Mouse (Mus musculus): ENCODE data around the gene Gm20388.

Gm20388 gene

DNA sequence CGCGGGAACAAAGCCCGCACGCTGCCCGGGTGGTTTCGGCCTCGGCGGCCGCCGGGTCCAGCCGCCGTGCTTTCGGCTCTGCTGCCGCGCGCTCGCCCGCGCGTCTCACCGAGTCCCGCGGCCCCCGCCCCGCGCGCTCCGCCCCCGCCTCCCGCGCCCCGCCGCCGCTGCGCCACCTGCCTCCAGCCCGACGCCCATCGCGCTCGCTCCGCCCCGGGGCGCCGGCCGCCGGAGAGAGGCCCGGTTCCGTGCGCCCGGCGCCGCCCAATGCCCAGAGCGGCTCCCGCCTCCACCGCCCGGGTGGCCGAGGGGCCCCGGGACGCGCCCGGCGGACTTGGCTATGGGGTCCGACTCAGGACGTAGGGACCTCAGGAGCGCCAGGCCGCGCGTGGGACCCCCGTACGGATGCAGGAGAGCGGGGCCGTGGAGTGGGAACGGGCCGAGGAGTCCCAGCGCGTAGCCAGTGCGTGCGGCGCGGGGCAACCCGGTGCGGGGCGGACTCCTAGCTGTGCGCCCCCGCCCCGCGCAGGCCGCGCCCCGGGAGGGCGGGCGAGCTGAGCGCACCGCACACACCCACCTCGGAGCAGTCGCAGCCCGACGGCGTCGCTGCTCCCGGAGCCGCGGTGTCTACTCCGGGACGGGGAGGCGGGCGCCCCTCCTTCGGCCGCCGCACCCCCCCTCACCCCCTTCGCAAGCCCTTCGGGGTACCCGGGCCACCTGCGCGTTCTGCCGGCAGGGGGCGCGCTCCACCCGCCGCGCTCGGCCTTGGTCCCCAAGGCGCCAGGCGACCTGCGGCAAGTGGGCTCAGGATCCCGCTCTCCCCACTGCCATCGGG lies 2767.6 kb downstream of the Gm20388 start:
- DNase-seq (ENCODE audit: inconsistent ontology term) = peak; percentile 59

DNA sequence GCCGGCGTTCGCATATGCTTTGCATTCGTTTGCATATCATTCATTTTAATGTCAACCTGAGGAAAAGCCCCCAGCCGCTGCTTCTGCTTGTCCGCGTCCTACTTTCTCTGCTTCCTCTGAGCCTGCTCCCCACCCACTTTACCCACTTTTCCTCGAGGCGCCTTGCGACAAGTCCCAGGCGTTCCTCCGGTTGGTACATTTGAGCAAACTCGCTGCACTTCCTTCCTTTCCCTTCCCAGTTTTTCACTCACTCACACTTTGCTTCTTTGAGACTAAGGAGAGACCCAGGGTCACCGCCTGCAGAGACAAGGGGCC lies 2768.2 kb downstream of the Gm20388 start:
- no peak for DNase-seq (ENCODE audit: inconsistent ontology term)

DNA sequence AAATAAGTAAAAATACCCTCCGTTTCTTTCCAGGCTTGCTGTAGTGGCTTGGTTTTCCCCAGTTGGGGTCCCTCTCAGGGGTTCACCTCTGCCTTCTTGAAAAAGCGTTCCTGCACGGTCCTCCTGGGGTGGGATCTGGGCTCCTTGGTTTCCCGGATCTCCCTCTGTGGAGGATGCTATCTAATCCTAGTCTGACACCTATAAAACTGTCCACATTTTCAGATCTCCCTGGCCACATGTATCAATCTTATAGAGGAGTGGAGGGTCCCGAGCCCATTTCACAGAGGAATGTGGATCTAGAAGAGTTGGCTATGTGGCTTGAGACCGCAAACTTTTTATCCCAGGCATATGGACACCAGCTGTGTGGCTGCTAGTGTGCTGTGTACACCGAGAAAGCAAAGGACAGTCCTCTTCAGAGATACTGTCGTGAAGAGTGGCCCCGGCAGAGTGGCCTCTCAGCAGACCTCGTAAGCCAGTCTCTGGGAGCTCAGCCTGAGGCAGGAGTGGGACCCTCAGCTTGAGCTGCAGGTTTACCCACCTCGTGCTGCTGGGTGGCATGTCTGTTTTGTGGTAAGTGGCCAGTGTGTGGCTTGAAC lies 2768.8 kb downstream of the Gm20388 start:
- no peak for DNase-seq (ENCODE audit: inconsistent ontology term)

DNA sequence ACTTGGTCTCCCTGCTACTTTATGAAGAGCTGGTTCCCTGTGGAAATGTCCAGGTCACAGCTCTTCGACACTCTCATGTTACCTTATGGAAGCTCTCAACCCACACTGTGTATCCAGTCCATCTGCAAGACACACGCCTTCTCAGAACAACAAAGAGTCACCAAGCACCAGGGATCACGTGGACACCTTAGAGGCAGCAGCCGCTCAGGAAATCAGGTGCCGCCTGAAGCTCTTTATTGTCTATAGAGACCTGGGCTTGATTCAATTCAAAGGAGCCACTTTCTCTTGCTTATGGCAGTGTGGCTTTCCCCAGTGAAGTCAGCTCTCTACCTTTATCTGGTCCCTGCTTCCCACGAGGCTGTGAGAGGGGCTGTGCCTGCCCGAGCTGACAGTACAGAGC lies 2769.5 kb downstream of the Gm20388 start:
- DNase-seq (ENCODE audit: inconsistent ontology term) = no peak

DNA sequence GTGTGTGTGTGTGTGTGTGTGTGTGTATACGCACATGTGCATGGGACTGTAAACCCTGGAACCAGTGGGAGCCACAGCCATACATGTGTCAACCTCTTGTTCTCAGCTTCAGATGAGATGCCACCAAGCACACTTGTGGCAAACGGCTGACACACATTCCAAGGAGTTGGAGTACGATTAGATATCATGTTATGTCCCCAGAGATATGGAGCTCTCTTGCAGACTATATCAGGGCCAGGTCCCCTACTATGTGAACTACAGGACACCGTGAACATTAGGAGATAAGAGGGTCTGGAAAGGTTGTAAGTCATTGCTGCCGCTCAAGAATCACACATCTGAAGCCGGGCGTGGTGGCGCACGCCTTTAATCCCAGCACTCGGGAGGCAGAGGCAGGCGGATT lies 2772.2 kb downstream of the Gm20388 start:
- DNase-seq (ENCODE audit: inconsistent ontology term) = no peak

DNA sequence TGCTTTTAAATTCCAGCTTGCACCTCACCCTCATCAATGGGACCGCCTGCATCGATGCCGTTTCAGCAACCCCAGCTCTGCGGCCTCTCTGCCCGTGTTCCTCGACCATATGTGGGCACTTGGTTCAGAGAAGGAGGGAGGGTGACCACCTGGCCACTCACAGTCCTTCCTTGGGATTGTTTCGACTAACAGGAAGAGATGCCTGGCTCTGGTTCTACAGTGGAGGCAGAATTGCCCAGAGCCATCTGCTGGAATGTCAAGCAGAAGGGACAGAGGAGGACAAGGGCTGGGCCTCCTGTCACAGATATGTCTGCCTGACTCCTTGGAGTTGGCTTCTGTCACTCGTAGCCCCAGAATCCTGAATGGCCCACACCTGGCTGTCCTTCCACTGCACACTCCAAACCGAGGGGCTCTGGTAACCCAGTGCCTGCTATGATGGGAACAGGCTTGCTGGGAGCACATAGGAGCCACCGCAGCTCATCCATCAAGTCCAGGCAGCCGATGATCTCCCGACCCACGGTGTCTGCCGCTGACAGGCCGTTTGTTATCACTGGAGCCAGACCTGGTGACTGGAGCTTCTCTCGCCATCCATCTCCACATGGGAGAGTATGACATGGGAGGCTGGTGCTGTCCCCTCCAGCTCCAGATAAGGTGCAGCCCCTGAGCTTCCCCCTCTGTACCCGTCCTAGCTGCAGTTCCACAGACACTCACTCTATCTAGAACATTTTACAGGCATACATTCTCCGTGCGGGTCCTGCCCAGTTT lies 2774.6 kb downstream of the Gm20388 start:
- DNase-seq (ENCODE audit: inconsistent ontology term) = no peak

DNA sequence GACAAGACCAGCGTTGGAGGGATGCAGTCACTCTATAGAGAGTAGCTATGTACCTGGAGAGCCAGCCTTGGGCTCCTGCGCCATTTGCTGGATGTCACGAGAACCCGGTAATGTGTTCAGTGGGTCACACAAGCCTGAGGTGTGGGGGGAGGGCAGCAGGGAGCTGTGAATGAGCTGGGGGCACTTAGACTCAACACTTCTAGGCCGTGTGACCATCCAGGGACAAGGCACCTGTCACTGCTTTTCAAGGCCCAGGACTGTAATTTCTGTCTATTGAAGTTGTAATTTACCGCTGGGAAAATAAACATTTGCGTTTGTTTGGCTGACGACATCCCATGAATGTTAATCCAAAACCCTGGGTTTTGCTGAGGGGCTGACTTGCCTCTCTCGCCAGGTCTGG lies 2776.2 kb downstream of the Gm20388 start:
- no peak for DNase-seq (ENCODE audit: inconsistent ontology term)

DNA sequence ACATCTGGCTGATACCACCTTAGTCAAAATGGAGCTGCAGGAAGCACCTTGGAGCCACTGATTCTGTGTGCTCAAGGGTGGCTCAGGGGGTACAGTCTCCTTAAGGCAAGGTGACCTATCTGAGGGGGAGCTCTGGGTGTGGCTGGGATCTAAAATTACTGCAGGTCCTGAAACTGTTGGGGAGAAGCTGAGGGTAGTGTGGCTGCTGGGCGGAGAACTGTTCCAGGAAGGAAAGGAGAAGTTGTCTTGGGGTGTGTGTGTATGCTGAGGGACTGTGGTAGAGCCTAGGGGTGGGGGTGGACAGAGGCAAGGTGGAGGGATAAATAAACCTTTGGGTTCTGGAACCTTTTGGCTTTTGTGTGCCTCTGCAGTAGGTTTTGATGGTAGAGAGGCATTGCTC lies 2778.7 kb downstream of the Gm20388 start:
- DNase-seq (ENCODE audit: inconsistent ontology term) = no peak

DNA sequence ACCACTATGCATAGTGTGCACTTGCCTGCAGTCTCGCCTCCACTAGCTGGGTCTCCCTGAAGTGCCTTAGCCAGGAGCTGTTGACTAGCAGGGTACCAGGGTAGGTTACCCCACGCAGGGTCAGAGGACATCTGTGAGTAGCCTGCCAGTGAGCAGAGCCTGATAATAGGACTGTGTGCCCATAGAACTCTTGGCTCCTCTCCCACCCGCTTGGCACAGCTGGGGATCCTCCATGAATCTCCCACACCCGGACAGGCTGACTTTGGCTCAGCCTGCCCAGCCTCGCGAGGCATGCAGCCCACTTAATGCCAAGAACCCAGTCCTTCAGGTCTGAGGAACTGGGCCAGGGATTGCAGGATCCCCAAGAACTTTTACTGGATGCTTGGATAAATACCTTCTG lies 2780.4 kb downstream of the Gm20388 start:
- peak; percentile 58 for DNase-seq (ENCODE audit: inconsistent ontology term)

DNA sequence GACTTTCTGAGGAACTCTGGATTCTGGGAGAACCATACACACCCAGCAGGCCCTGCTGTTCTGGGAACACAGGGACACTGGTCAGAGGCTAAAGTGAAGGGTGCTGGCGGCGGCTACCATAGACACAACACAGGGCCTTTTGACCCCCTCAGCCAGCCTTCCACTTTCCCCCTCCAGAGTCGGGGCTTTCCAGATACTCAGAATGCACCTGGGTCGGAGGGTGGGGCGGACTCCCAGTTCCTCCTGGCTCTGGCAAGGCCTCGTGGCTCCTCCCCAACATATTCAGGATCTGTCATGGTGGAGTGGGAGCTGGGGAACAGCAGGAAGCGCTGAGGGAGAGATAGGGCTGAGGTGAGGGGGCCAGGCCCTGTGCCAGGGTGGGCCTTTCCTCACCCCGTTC lies 2781.5 kb downstream of the Gm20388 start:
- DNase-seq (ENCODE audit: inconsistent ontology term) = no peak

DNA sequence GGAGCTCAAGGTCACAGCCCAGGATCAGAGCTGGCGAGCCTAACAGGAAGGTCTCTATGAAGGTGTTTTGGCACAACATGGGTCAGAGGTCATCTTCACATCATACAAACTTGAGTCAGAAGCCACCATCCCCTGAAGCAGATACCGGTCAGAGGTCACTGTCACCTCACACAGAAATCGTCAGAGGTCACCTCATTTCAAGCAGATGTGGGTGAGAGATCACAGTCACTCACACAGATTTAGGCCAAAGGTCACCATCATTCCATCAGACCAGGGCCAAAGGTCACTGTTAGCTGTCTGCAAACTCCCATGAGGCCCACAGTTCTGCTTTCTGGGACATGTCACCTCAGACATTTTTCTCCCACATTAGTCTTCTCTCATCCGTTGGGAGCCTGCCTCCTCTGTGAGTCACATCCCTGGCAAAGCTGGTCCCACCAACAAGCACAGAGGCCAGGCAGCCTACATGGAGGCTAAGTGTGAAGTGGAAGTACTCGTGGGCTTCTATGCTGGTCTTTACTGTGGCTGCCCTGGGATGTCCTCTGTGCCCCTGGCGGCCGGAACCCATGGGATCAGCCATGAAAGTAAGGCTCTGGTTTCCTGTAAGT lies 2784.9 kb downstream of the Gm20388 start:
- DNase-seq (ENCODE audit: inconsistent ontology term) = peak; percentile 19

DNA sequence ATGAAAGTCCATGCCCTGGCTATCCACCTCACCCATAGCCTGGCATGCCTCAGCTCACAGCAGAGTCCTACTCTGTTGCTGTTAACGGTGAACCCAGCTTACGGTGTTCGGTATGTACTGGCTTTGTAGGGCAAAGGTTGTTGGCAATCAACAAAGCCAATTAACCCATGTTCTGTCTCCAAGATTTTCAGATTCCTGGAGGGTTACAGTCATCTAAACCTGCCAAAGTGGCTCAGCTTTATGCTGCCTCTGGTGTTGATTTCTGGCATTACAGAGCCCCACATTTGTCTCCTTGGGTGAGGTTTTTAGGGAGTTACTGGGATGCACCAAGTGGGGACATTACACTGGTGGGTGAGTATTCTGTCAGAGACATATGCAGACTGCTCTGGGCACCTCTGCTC lies 2786.5 kb downstream of the Gm20388 start:
- DNase-seq (ENCODE audit: inconsistent ontology term) = peak; percentile 27

DNA sequence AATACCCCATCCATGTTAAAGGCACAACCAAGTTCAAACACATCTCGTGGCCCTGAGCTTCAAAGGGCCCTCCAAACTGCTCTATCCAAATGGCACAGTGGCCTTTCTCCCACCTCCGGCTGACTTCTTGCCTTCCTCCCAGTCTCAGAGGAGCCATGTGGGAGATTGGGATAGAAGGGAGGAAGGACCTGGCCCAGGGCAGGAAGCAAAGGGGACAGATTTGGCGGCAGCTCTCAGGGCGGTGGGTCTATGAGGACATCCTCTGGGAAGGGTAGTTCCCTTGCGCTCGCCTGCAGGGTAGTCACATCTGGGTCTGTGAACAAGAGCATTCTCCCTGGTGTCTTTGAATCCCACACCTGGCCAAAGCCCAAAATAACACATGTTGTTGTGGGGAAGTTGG lies 2786.9 kb downstream of the Gm20388 start:
- no peak for DNase-seq (ENCODE audit: inconsistent ontology term)

DNA sequence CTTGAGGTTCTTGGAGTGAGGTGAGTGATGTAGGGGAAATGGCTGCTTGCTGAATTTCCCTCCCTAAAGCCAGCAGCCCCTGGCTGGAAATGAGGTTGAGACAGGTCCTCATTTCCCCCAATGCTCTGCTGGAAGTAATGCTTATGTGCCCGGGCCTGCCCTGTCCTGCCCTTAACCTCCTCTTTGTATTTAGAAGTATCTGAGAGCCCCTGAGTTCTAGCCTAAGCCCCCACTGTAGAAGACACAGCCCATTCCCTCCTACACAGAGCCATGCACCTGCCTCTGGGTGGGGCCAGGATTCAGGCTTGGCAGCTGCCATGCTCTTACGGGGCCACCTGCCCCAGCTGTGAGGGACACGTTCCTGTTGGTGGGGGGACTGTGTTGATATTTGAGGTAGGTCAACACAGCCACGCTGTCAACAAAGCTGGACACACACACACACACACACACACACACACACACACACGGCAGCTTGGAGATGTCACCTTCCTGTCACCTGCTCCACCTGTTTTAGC lies 2787.7 kb downstream of the Gm20388 start:
- no peak for DNase-seq (ENCODE audit: inconsistent ontology term)

DNA sequence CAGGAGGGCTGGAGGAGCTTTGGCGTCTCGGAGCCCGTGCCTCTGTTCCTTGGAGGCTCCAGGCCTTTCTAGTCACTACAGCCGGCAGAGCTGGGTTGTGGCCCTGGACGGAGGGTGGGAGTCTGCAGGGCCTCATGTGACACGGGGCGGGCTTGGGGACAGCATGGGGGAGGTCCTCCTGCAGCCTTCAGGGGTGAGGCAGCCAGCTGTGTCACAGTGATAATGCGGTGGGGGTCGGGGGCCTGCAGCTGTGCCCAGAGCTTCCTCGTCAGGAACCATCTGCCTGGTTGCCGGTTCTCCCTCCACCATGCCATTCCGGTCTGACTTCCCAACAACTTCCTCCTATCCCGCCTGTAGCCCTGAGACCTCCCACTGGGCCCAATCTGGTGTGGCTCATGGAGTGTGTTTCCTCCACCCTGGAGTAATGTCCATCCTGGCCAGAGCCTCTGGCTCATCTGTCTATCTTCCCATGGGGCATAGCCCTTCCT lies 2788.4 kb downstream of the Gm20388 start, which contains the start of gene Cbfa2t3:
TSS of gene Cbfa2t3 (minus strand) at position 105 of the 488 bp plus-strand sequence.
- DNase-seq (ENCODE audit: inconsistent ontology term) = no peak

DNA sequence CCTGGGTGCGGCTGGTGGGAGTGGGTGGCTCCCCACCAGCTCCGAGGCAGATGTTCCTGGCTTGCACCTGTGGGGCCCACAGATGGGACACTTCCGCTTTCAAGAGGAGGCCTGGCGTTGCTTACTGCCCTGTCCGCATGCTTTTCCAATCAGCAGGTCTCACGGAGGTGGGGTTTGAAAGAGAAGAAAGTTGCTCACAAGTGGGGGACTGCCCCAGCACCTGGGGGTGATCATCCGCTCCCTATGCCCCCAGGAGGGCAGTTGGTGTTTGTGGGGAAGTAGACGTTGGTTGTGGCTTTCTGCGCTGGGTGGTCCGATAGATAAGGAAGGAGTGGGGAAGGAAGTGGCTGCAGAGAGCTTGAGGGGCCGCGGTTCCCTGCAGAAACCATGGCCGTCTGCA lies 2790.0 kb downstream of the Gm20388 start:
- no peak for DNase-seq (ENCODE audit: inconsistent ontology term)

DNA sequence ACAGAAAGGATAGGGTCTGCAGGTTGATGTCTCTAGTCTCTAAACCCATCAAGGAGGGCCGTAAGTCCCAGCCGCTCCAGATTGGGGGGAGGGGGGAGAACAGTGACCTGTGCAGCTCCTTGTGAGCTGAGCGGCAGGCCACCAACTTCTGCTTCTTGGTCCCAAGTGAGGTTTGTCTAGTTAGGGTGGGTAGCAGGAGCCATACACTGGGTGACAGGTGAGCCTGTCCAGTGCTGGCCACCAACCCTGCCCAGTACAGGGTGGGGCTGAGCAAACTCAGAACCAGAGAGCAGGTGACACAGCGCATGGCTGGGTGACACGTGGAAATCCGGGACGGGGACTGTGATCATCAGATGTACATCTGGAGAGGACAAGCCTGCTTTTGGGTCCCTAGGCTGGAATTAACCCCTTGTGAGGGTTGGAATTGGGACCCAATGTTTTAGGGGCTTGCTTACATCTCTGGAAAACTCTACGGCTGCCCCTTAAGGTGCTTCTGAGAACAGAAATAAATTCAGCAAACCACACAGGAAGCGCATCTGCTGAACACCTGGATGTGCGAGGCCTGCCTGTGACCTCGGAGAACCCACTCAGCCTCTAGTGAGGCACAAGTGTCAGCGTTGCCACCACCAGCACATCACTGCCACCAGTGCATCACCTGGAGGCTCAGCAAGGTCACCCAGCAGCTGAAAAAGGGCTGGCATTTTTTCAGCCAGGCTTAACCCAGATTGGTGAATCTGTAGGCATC lies 2791.0 kb downstream of the Gm20388 start:
- no peak for DNase-seq (ENCODE audit: inconsistent ontology term)

DNA sequence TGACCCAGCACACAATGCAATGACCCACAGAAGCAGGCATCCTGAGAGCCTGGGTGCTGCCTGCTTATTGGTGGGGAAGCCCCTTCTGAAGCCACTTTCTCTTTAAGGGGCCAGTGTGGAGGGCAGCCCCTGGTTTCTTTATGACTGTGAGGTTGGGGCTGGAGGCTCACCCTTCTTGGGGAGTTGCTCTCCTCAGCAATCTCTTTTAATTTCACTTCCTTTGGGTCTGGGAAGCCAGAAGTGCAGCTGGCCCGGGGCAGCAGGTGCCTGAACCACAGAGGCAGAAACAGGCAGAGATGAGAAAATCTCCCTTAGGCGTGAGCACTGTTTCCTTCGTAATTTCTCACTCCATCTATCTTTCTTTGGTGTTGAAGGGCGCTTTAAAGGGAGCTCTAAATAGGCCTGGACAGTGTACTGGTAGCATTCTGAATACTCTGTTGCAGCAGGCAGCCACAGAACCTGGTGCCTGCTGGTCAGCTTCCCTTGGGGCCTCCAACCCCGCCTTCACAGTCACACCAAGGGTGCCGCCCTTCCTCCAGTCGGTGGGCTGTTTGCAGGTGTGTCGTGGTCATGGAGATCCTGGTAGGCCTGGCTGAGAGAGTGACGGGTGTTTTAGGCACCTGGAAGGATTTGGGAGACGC lies 2791.8 kb downstream of the Gm20388 start:
- no peak for DNase-seq (ENCODE audit: inconsistent ontology term)

DNA sequence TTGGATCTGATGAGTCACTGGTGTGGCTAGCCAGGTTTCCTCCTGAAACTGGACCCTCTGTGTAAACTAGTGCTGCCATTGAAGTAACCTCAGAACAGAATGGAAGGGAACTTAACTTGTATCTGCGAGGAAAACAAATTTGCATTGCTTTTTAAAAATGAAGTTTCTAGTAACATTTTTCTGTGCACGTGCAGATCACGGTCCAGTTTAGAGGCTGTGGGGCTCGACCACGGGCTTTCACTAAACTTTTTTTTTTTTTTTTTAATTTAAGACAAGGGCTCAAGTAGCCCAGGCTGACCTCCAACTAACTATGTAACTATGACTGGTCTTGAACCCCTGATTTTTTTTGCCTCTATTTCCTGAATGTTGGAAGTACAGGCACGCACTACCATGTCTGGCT lies 2792.3 kb downstream of the Gm20388 start:
- DNase-seq (ENCODE audit: inconsistent ontology term) = no peak

DNA sequence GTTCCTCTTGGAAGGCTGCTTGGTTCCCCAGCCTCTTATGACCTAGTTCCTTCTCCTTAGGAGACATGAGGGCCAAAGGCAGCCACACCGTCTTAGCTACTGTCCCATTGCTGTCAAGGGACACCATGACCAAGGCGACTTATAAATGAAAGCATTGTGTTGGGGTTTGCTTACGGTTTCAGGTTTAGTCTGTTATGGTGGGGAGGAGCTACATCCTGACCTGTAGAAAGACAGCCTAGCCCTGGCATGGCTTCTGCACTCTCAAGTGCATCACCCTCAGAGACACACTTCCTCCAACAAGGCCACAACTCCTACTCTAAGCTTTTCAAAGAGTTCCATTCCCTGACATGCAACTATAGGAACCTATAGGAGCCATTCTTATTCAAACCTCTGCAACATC lies 2794.0 kb downstream of the Gm20388 start:
- DNase-seq (ENCODE audit: inconsistent ontology term) = no peak

Measured in Muller cell, postnatal 12 days (primary cell).